Mouse (Mus musculus) hindbrain, embryonic 14.5 days (tissue): ENCODE data around the gene 1190005I06Rik. TPM values are rescaled to one million over a fixed set of nuclear protein-coding genes. Genes with fewer than 3 reads are reported as not detected.

Source experiments
- ATAC-seq: fragments of 200-750 bp; cut with Nextera tagmentation; 2 replicates; pipeline ENCODE4 v1.8.0; 2017; ENCODE audit warnings: moderate number of reproducible peaks, mild to moderate bottlenecking, moderate TSS enrichment, moderate library complexity; ENCODE audit not compliant: low FRiP score
- DNase-seq: peaks from one replicate; pipeline ENCODE4 v3.0.0-alpha.2; 2015; ENCODE audit warnings: low spot score
- H3K27ac ChIP-seq: fragments of 300-500 bp; sonication (generic); 2 replicates; pipeline ENCODE4 v1.5.1; 2014; ENCODE audit warnings: mild to moderate bottlenecking, moderate library complexity
- H3K27me3 ChIP-seq: fragments of 300-500 bp; sonication (generic); 2 replicates; pipeline ENCODE4 v1.6.1; 2014; ENCODE audit warnings: mild to moderate bottlenecking, low read length, mixed read lengths; ENCODE audit not compliant: control insufficient read depth, insufficient read depth
- H3K36me3 ChIP-seq: fragments of 300-500 bp; sonication (generic); replicated peaks from 2 replicates; pipeline ENCODE4 v1.6.1; 2014; ENCODE audit not compliant: control insufficient read depth, insufficient read depth
- H3K4me1 ChIP-seq: fragments of 300-500 bp; sonication (generic); replicated peaks from 2 replicates; pipeline ENCODE4 v1.6.1; 2014; ENCODE audit warnings: antibody characterized with exemption, low read length, mixed read lengths; ENCODE audit not compliant: control insufficient read depth, insufficient read depth
- H3K4me2 ChIP-seq: fragments of 300-500 bp; sonication (generic); replicated peaks from 2 replicates; pipeline ENCODE4 v1.6.1; 2014; ENCODE audit warnings: mild to moderate bottlenecking, moderate library complexity
- H3K4me3 ChIP-seq: fragments of 300-500 bp; sonication (generic); replicated peaks from 2 replicates; pipeline ENCODE4 v1.5.1; 2014; ENCODE audit warnings: mild to moderate bottlenecking, low read length
- H3K9ac ChIP-seq: fragments of 300-500 bp; sonication (generic); 2 replicates; pipeline ENCODE4 v1.6.1; 2014
- H3K9me3 ChIP-seq: fragments of 300-500 bp; sonication (generic); 2 replicates; pipeline ENCODE4 v1.6.1; 2016; ENCODE audit warnings: low read length; ENCODE audit not compliant: control insufficient read depth
- WGBS: fragments of 180-500 bp; shearing (Covaris S2); extraction: QIAGEN DNeasy Blood & Tissue Kit; methylation state at CpG from one replicate; pipeline ENCODE4 v1.1.7; 2014; 5-methylcytosine and 5-hydroxymethylcytosine counted together
- polyA plus RNA-seq: library from polyadenylated mRNA; unstranded; fragments of >200 nt; fragmentation: Nextera tagmentation; extraction: Ambion mirVana; gene quantifications from 2 replicates; pipeline ENCODE4 v1.2.1, GENCODE M21; 2014

The 1190005I06Rik gene
- polyA plus RNA-seq, 1 experiment from 2014 or later: 12.4 TPM

DNA sequence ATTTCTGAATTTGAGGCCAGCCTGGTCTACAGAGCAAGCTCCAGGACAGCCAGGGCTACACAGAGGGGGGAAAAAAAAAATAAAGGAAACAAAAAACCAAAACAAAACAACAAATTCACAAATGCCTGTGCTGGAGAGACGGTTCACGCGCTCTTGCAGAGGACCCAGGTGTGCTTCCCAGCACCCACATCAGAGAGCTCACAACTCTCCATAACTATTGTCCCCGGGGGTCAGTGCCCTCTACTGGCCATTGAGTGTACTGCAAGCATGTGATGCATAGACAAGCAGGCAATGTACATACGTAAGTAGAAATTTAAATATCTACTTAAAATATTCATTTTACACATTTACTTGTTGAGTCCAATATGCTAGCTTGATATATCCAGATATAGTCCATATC, 52.9 kb downstream of the 1190005I06Rik start:
- no peaks in the 10 kb centered on the region for H3K27me3 ChIP-seq
- H3K36me3 ChIP-seq: no peaks in the 10 kb centered on the region
- no peaks in the 10 kb centered on the region for H3K9me3 ChIP-seq
- H3K4me2 ChIP-seq: no peak overlapping the region
- WGBS: 94% methylated on average over 5 of the region's 5 CpGs
- H3K4me3 ChIP-seq: no peak overlapping the region
- 0 out of 2 replicates have a peak, but pooled peaks cover 4% of the 10 kb centered on the region for H3K4me1 ChIP-seq
- no peak overlapping the region for H3K9ac ChIP-seq
- no peak overlapping the region for H3K27ac ChIP-seq
- DNase-seq (no peak), ATAC-seq (no peak)

DNA sequence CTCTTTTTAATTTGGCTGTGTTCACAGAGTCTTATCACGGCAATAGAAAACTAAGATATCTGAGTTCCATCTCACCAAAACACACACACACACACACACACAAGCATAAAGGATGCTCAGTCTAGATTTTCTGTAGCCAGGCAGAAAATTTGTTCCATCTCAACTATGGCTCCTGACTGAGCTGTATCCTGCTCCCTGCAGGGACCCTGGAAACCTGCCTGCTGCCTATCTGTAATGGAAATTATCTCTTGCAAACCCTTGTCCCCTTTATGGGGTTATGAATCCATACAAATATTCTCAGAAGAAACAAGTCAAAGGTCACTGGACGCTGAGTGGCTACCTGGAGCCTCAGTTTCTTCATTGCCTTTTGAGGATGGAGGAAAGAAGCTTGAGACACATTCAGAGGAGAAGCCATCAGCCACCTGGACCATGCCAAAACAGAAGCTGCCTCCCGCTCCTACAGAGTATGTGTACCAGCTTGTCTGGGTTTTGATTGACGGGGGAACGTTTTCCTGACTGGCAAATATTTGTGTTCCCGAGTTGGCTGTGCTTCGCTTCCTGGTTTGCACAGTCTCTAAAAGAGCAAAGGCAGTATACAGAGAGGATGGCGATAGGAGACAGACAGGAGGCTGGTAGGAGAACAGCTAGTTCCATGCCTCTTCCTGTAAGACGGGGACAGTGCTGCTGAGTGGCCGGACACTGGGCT, 55.7 kb downstream of the 1190005I06Rik start:
- no peak overlapping the region for H3K9ac ChIP-seq
- H3K27ac ChIP-seq: no peak overlapping the region
- ATAC-seq (no peak), DNase-seq (no peak)
- H3K36me3 ChIP-seq: no peaks in the 10 kb centered on the region
- 80% methylated on average over 10 of the region's 10 CpGs for WGBS
- no peaks in the 10 kb centered on the region for H3K27me3 ChIP-seq
- H3K4me3 ChIP-seq: no peak overlapping the region
- H3K4me1 ChIP-seq: peaks cover 9% of the 10 kb centered on the region; the same call in 1 of the 2 replicates
- no peaks in the 10 kb centered on the region for H3K9me3 ChIP-seq
- no peak overlapping the region for H3K4me2 ChIP-seq

DNA sequence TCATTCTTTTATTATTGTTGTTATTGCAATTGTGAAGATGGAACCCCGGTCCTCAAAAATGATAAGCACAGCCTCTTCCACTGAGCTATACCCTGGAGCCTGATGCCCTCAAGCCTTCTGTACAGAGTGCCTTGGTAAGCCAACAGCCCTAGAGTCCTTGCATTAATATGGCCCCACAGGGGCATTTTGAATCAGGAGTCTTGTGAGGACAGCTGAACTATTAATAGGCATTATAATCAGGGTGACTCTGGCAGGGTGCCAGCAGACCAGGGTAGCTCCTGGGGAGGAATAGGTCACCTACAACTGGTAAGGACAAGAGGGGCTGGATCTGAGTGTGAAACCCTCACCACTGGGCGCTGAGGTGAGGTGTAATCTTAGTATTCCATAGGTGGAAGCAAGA, 57.5 kb downstream of the 1190005I06Rik start:
- Histone ChIP-seq H3K27ac (0 out of 2 replicates have a peak overlapping the region, but pooled peaks have one; percentile 60), H3K4me2 (peak overlapping the region; percentile 96), H3K4me3 (peak overlapping the region; percentile 53), H3K36me3 (no peaks in the 10 kb centered on the region), H3K9ac (peak overlapping the region; percentile 41), H3K4me1 (peaks cover 9% of the 10 kb centered on the region; the same call in 1 of the 2 replicates), H3K9me3 (no peaks in the 10 kb centered on the region), H3K27me3 (no peaks in the 10 kb centered on the region)
- DNase-seq: no peak
- ATAC-seq: no peak
- 57% methylated on average over 2 of the region's 2 CpGs for WGBS

DNA sequence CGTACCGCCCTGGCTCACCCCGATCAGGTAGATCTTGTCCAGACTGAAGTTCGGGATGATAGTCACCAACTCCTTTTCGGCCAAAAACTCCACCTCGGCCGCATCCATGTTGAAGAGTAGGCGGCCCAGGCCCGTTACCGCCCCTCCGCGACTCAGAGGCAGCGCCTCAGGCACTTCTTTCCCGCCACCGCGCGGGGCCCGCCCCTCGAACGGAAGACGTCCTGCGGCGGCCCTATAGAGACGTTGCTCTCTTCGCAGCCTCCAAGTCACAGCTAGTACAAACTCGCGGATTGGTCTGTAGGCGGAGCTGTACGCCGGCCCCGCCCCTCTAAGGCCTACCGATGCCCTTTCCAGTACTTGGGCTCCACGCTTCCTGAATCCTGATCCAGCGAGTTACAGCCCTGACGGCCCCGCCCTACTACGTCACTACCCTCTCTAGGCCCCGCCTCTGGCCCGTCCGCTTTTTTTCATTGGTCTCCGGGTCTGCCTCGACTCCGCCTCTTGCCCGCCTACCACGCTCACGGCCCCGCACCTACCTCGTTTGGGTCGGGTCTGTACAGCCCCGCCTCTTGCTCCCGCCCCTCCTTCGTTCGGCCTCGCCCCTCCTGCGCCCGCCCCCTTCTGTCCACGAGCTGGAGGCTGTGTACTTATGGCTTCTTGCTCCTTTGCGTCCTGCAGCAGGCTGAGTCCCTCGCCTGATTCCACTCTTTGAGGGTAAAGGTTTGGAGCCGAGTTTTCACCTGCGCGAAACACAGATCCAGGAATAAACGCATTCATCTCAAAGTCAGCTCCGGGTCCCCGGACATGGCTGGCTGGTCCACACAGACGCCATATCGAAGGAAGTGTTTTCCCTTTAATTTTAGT, 58.3 kb downstream of the 1190005I06Rik start, which contains the start of gene Gins2:
Gins2 (minus strand) TSS at position 397 of the 864 bp plus-strand sequence.
- no peaks in the 10 kb centered on the region for H3K27me3 ChIP-seq
- H3K4me3 ChIP-seq: peak within 1 kb of the TSS; percentile 53
- H3K4me1 ChIP-seq: peaks cover 9% of the 10 kb centered on the region; the same call in 1 of the 2 replicates
- WGBS: under 1% methylated on average over 67 of the region's 67 CpGs
- H3K9ac ChIP-seq: peak within 1 kb of the TSS; percentile 67
- H3K9me3 ChIP-seq: no peaks in the 10 kb centered on the region
- no peaks in the 10 kb centered on the region for H3K36me3 ChIP-seq
- DNase-seq: peak; percentile 99
- H3K27ac ChIP-seq: peak within 1 kb of the TSS; percentile 60; the same call in 1 of the 2 replicates
- peak; percentile 99 for ATAC-seq
- H3K4me2 ChIP-seq: peak within 1 kb of the TSS; percentile 96

DNA sequence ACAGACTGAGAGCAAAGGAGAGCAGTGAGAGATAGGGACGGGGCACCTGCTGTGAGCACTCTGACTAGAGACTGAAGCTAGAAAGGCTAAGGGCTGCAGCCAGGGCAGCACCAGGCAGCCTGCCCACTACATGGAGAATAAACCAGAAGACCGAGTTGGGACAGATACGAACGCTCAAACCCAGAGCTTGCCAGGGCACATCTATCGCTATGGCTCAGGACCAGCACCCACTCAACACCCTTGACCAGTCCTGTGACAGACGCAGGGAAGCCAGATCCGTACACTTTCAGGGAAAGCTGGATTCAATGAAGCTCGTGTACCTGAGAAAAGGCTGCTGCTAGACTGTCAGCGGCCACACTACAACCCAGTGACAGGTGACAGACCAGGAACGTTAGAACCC, 61.9 kb downstream of the 1190005I06Rik start:
- WGBS: 94% methylated on average over 10 of the region's 10 CpGs
- H3K36me3 ChIP-seq: peaks cover 11% of the 10 kb centered on the region
- no peaks in the 10 kb centered on the region for H3K27me3 ChIP-seq

DNA sequence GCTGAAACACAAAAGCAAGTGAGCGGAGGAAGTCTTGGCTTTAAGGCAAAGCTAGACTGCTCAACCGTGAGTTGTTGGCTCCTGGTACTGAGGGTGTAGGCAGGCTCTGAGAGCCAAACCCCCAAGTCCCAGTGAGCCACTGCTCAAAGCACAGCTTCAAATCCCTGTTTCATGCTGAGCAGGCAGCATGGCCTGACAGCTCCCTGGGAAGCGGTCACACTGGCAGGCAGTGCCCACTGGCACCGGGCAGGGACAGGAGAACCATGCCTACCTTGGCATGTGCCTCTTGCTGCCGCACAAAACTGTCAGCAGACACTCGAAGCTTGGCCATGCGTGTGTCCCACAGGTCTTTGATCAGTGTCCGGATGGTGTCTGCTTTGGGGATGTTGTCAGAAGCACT, 65.6 kb downstream of the 1190005I06Rik start:
- H3K27ac ChIP-seq: no peak overlapping the region
- H3K4me2 ChIP-seq: no peak overlapping the region
- DNase-seq (no peak), ATAC-seq (no peak)
- 92% methylated on average over 8 of the region's 8 CpGs for WGBS
- no peaks in the 10 kb centered on the region for H3K27me3 ChIP-seq
- H3K9me3 ChIP-seq: no peaks in the 10 kb centered on the region
- H3K4me3 ChIP-seq: no peak overlapping the region
- H3K36me3 ChIP-seq: peaks cover 48% of the 10 kb centered on the region
- H3K9ac ChIP-seq: no peak overlapping the region
- H3K4me1 ChIP-seq: no peaks in the 10 kb centered on the region; the same call in 1 of the 2 replicates

More for the DNA sequence above, 61.9 kb downstream of the 1190005I06Rik start:
- H3K4me2 ChIP-seq: no peak overlapping the region
- no peaks in the 10 kb centered on the region for H3K9me3 ChIP-seq
- no peak for DNase-seq
- H3K4me3 ChIP-seq: no peak overlapping the region
- H3K4me1 ChIP-seq: peaks cover 9% of the 10 kb centered on the region; the same call in 1 of the 2 replicates
- no peak overlapping the region for H3K9ac ChIP-seq
- ATAC-seq: no peak
- H3K27ac ChIP-seq: no peak overlapping the region

DNA sequence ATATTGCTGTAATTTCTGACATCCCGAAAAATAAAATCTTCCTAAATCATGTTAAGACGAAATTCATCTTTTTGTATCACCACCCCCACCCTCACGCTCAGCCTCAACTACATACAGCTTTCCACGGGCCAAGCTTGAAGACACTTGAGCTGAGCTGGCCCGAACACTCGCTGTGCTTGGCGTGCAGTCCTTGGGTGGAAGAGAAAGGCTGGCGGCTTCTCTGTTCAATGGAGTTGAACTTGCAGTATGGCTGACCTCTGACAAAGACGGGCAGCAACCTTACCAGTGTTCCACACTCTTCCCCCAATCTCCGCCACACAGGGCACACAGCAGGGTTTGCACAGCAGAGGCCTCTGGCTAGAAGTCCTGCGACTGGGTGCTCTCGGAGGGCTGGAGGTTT, 66.1 kb downstream of the 1190005I06Rik start:
- DNase-seq (no peak), ATAC-seq (no peak)
- Histone ChIP-seq H3K36me3 (peaks cover 53% of the 10 kb centered on the region), H3K4me2 (no peak overlapping the region), H3K4me1 (no peaks in the 10 kb centered on the region; the same call in 1 of the 2 replicates), H3K27me3 (no peaks in the 10 kb centered on the region), H3K9ac (no peak overlapping the region), H3K4me3 (no peak overlapping the region), H3K27ac (no peak overlapping the region), H3K9me3 (no peaks in the 10 kb centered on the region)
- WGBS: 92% methylated on average over 12 of the region's 12 CpGs

DNA sequence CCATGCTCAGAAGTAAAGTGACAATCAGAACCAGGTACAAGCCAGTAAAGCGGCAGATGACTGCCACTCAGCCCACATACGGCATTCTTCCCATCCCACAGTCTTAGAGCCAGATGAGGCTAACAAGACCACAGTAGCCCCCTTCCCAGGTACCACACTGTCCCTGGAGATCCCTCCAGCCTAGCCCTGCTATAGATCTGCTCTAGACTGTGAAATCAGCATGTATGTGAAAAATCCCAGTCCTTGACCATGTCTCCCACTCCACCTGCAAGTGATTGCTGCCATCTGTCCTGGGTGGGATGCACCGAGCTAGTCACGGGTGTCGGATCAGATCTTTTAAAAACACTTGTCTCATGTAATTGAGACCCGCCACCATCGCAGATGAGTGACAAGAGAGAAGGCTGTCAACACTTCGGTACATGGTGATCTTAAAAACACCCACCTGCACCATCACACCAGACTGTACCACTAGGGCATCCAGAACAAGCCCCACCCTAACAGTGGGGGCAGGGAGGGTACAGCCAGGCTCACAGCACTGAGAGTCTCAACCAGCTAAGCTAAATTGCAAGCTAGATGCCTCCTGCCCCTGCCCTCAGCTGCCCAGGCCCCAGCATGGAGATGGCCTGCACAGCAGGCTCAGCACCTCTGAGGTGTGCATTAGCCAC, 67.0 kb downstream of the 1190005I06Rik start:
- Histone ChIP-seq H3K4me2 (no peak overlapping the region), H3K4me1 (no peaks in the 10 kb centered on the region; the same call in 1 of the 2 replicates), H3K27me3 (no peaks in the 10 kb centered on the region), H3K9ac (no peak overlapping the region), H3K4me3 (no peak overlapping the region), H3K36me3 (peaks cover 62% of the 10 kb centered on the region), H3K9me3 (no peaks in the 10 kb centered on the region), H3K27ac (no peak overlapping the region)
- ATAC-seq: no peak
- DNase-seq: no peak
- WGBS: 85% methylated on average over 8 of the region's 8 CpGs

DNA sequence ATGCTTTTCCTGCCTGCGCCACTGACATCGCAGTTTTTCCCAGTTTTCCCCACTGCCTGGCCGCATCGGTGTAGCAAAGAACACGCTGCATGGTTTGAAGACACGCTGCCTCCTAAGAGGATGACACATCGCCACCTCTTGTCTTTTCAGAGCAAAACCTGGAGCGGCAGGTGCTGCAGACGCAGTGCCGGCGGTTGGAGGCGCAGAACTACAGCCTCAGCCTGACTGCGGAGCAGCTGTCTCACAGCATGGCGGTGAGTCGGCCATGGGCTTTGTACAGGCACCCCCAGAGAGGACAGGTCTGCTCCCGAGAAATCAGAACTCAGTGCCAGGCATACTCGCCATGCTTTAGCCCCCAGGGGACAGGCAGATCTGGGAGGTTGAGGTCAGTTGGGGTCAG, 69.6 kb downstream of the 1190005I06Rik start:
- Histone ChIP-seq H3K27me3 (no peaks in the 10 kb centered on the region), H3K27ac (no peak overlapping the region)

More for the DNA sequence above, 69.6 kb downstream of the 1190005I06Rik start:
- no peak overlapping the region for H3K4me3 ChIP-seq
- no peak overlapping the region for H3K4me2 ChIP-seq
- DNase-seq (no peak), ATAC-seq (no peak)
- WGBS: 76% methylated on average over 17 of the region's 17 CpGs
- peaks cover 86% of the 10 kb centered on the region for H3K36me3 ChIP-seq
- H3K9ac ChIP-seq: no peak overlapping the region
- no peaks in the 10 kb centered on the region for H3K4me1 ChIP-seq
- H3K9me3 ChIP-seq: no peaks in the 10 kb centered on the region
